Mouse (Mus musculus) layer of hippocampus, adult 9-11 months (tissue): Measurements from ENCODE around the gene Fam120a.

Experiments used
- DNase-seq: peaks from one replicate; pipeline ENCODE4 v3.0.0; 2022

Fam120a gene

GRCm38 (mm10) chr13:48965559-48966525 is 2.0 kb downstream of the Fam120a start:
- peak; percentile 87 for DNase-seq

- no peak for DNase-seq
These were observed 3.0 kb downstream of the Fam120a start for GRCm38 (mm10) chr13:48964850-48965249.

- DNase-seq, result no peak
These were observed 4.7 kb downstream of the Fam120a start for GRCm38 (mm10) chr13:48963111-48963510.

- no peak for DNase-seq
These were observed 5.3 kb downstream of the Fam120a start for GRCm38 (mm10) chr13:48962519-48962918.

- no peak for DNase-seq
These were observed 9.2 kb downstream of the Fam120a start for GRCm38 (mm10) chr13:48958608-48959007.

GRCm38 (mm10) chr13:48954825-48955224 is 13.0 kb downstream of the Fam120a start:
- DNase-seq, result no peak

GRCm38 (mm10) chr13:48950600-48951241 is 17.1 kb downstream of the Fam120a start:
- no peak for DNase-seq

- no peak for DNase-seq
These were observed 18.9 kb downstream of the Fam120a start for GRCm38 (mm10) chr13:48948951-48949350.

GRCm38 (mm10) chr13:48944571-48944970 is 23.2 kb downstream of the Fam120a start:
- DNase-seq, result no peak

GRCm38 (mm10) chr13:48942471-48942870 is 25.3 kb downstream of the Fam120a start:
- no peak for DNase-seq

GRCm38 (mm10) chr13:48941773-48942172 is 26.0 kb downstream of the Fam120a start:
- DNase-seq, result no peak

GRCm38 (mm10) chr13:48934597-48934996 is 33.2 kb downstream of the Fam120a start:
- no peak for DNase-seq

- DNase-seq, result no peak
These were observed 35.1 kb downstream of the Fam120a start for GRCm38 (mm10) chr13:48932692-48933091.

- DNase-seq, result no peak
These were observed 36.1 kb downstream of the Fam120a start for GRCm38 (mm10) chr13:48931687-48932086.

GRCm38 (mm10) chr13:48931232-48931631 is 36.6 kb downstream of the Fam120a start:
- DNase-seq, result no peak

GRCm38 (mm10) chr13:48929535-48930110 is 38.2 kb downstream of the Fam120a start:
- DNase-seq, result no peak

GRCm38 (mm10) chr13:48927609-48928008 is 40.2 kb downstream of the Fam120a start:
- DNase-seq, result no peak

- no peak for DNase-seq
These were observed 45.1 kb downstream of the Fam120a start for GRCm38 (mm10) chr13:48922712-48923111.

GRCm38 (mm10) chr13:48921256-48921655 is 46.6 kb downstream of the Fam120a start:
- DNase-seq, result no peak

GRCm38 (mm10) chr13:48919756-48920415 is 47.9 kb downstream of the Fam120a start:
- peak; percentile 49 for DNase-seq

- DNase-seq, result no peak
These were observed 50.7 kb downstream of the Fam120a start for GRCm38 (mm10) chr13:48917113-48917599.

- no peak for DNase-seq
These were observed 54.1 kb downstream of the Fam120a start for GRCm38 (mm10) chr13:48913680-48914079.

GRCm38 (mm10) chr13:48913141-48913540 is 54.7 kb downstream of the Fam120a start:
- no peak for DNase-seq
